Mouse (Mus musculus) G1E (cell line): ENCODE results near the gene Mob4.

ENCODE experiments used
- CTCF ChIP-seq: IDR thresholded peaks from 2 replicates; pipeline ENCODE4 v1.5.1; 2012; ENCODE audit warnings: low read depth, low read length, inconsistent platforms, mixed read lengths
- TAL1 ChIP-seq: conservative IDR thresholded peaks from 2 replicates; pipeline ENCODE4 v1.6.1; 2012; ENCODE audit warnings: low read depth, low read length, inconsistent platforms, mixed read lengths

GRCm38 (mm10) chr1:55160218-55160617, 29.2 kb downstream of the Mob4 start:
- TF ChIP-seq CTCF (no peak), TAL1 (no peak)
